Mouse (Mus musculus) left cerebral cortex, adult 9 months (tissue): Measurements from ENCODE around the gene 9530053A07Rik.

Experiments used
- DNase-seq, 2 experiments: peaks; one replicate each; pipeline ENCODE4 v3.0.0; 2022; ENCODE audit warnings: low spot score in 2 of 2

9530053A07Rik gene

DNA sequence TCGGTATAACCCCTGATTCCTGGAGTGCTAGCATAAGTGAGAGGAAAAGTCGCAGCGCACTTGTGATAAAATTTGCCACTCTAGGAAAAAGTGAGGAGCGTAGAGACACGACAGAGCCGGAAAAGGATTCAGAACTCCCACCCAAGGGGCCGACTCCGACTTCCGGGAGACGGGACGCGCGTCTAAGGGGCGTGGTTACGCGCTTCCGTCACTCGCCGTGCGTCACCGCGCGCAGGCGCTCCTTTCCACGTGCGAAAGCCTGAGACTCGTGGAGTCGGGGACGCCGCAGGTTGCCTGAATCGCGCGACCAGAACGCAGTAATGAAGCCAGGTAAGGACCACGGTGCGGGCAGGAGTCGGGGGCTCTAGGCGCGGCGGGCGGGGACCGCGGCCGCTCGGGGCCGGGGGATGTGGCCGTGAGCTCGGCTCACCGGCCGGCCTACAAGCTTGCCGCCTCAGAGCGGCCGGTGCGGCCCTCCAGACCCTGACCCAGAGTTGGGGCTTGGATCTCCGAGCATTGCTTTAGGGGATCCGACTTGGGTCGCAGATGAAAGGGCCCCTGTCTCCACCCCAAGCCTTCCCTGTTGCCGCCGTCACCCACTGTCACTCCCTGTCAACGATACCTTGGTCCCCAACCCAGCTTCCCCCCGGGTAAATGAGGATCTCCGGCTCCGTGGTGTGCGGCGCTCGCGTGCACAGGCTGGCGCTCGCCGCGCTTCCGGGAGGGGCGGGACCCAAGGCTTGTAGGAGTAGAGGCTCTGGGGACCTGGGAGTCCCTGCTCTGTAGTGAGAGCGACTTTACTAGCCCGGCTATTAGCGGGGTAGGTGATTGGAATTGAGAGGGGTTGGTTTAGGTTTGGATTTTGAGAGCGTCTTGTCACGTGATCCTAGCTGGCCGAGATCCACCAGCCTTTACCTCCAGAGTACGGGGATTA is 40.5 kb downstream of the 9530053A07Rik start, which contains the start of gene Fbl:
TSS of gene Fbl (plus strand) at position 222 of the 934 bp plus-strand sequence.
- peak; percentile 76 to 91 for DNase-seq

- no peak for DNase-seq
Observed at GRCm38 (mm10) chr7:28175358-28175757, 46.1 kb downstream of the 9530053A07Rik start.

- peak; percentile 94 to 99 for DNase-seq
Observed at GRCm38 (mm10) chr7:28179228-28179627, 50.0 kb downstream of the 9530053A07Rik start, which contains the start of gene Dyrk1b. Gene Dyrk1b, plus strand, starts transcription at chr7:28179469.

DNA sequence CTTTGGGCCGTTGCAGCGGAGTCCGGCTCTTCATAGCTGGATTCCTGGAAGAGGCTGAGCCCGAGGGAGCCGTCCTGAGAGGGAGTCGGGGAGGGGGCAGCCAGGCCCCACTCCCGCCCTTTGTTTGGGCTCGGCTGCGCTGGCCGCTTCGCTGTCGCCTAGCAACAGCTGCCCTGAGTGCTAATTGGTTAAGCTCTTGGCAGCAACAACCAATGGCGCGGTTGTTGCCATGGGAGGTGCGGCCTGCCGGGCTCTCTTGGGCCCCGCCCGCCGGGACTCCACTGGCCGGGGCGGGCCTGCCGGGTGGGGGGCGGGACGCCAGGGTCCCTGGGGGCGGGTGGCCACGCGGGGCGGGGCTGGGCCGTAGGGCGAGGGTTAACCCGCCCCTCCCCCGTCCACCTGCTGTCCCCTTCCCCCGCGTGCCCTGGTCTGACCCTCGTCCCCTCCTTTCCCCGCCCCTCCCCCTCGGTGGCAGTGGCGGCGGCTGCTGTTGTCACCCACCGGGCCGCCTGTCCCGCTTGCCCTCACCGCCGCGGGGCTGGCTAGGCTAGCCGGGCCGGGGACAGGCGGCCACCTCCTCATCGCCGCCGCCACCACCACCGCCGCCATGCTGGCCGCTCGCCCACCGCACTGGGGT is 50.6 kb downstream of the 9530053A07Rik start:
- DNase-seq = peak; percentile 89 to 95

GRCm38 (mm10) chr7:28180890-28181289 is 51.6 kb downstream of the 9530053A07Rik start:
- DNase-seq = no peak

DNA sequence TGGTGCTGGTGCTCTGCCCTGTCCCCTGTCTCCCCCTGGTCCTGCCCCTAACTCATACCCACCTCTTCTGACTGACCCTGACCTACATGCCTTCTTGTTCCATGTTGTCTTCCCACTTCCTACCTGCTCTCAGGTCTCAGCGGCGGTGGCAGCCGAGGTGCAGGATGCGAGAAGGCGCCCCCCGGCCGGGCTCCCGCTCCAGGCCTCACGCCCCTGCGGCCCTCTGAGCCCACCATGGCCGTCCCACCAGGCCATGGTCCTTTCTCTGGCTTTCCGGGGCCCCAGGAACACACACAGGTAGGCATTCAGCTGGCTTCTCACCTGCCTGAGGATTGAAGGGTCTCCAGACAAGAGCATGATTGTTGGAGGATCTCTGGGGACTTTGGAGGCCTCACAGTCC is 52.1 kb downstream of the 9530053A07Rik start:
- DNase-seq = no peak

DNA sequence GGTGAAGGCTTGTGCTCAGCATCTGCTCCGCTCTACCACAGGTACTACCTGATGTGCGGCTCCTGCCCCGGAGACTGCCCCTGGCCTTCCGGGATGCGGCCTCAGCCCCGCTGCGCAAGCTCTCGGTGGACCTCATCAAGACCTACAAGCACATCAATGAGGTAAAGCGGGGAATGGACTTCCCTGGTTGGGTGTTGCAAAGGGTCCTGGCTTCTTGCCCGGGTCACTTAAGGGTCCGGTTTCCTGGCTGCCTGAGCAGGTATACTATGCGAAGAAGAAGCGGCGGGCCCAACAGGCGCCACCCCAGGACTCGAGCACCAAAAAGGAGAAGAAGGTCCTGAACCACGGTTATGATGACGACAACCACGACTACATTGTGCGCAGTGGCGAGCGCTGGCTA is 53.1 kb downstream of the 9530053A07Rik start:
- no peak for DNase-seq

DNA sequence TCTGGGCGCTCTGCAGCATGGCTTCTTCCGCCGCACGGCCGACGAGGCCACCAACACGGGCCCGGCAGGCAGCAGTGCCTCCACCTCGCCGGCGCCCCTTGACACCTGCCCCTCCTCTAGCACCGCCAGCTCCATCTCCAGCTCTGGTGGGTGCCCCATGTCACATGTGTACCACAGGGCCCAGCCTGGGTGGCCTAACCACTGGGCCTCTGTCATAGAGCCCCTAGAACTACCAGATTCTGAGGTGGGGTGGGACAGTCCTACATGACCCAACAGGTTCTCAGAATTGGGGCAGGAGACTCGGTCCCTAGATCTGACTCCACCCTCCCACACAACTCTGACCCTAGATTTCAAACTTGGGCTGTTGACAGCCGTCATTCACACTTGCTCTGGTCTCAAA is 56.6 kb downstream of the 9530053A07Rik start:
- DNase-seq = no peak

DNA sequence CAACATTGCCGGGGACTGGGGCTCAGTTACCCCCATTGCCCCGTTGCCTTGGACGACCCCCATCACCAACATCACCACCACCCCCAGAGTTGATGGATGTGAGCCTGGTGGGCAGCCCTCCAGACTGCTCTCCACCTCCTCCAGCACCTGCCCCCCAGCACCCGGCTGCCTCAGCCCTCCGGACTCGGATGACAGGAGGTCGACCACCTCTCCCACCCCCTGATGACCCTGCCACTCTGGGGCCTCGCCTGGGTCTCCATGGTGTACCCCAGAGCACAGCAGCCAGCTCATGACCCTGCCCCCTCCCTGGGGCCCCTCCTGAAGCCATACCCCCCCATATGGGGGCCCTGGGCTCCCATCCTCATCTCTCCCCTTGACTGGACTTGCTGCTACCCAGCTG is 57.4 kb downstream of the 9530053A07Rik start:
- DNase-seq = no peak

- no peak for DNase-seq
Observed at GRCm38 (mm10) chr7:28191489-28191888, 62.2 kb downstream of the 9530053A07Rik start.

DNA sequence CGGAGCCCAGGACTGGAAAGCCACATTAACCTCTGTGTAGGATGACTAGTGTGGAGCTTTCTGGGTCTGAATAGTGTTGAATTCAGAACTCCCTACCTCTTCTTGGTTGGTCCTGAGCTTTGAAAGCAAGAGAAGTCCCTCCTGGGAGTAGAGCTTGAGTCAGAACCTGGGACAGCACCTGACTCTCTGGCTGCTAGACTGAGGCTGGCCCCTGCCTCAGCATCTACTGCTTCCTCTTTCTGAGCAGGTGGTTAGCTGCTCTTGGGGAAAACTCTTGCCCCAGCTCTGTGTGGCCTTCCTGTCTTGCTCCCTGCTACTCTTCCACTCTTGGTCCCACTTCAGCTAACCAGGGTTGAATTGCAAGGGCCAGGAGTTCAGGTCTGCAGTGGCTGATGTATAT is 62.6 kb downstream of the 9530053A07Rik start:
- no peak for DNase-seq

GRCm38 (mm10) chr7:28195414-28196098 is 66.3 kb downstream of the 9530053A07Rik start:
- no peak for DNase-seq

DNA sequence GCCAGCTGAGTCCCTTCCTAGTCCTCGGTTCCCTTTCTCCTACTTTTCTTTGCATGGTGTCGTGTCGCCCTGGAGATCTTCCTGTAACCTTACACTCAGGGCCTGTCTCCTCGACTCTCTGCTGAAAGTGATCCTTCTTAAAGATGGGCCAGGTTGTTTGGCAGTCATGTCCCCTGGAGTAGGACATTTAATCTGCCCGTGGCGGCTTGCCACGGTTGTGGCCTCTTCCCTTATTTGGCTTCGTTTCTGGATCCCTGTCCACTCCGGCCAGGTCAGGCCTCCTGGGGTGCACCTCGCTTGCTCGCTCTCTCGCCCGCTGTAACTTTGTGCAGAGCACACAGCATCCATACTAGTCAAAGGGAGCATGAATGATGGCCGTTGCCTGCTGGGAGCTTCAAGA is 67.3 kb downstream of the 9530053A07Rik start:
- no peak for DNase-seq

DNA sequence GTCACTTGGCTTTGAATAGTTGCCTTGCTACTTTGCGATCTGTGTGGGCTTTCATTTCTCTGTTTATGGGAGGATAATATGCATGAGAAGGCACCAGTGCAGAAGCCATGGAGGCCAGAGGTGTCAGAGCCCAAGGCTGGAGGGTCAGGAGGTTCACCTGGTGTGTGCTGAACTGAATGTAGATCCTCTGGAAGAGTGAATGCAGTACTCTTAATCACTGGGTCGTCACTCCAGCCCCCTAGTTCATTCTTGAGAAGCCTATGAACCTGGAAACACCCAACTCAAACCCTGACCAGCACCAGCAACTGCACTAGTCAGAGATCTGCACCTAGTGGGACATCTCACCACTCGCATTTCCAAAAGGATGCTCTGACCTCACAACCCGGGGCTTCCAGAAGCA is 69.8 kb downstream of the 9530053A07Rik start:
- DNase-seq = no peak

- DNase-seq = no peak
Observed at GRCm38 (mm10) chr7:28203207-28204108, 74.2 kb downstream of the 9530053A07Rik start.

- DNase-seq = no peak
Observed at GRCm38 (mm10) chr7:28206044-28206600, 76.9 kb downstream of the 9530053A07Rik start.

DNA sequence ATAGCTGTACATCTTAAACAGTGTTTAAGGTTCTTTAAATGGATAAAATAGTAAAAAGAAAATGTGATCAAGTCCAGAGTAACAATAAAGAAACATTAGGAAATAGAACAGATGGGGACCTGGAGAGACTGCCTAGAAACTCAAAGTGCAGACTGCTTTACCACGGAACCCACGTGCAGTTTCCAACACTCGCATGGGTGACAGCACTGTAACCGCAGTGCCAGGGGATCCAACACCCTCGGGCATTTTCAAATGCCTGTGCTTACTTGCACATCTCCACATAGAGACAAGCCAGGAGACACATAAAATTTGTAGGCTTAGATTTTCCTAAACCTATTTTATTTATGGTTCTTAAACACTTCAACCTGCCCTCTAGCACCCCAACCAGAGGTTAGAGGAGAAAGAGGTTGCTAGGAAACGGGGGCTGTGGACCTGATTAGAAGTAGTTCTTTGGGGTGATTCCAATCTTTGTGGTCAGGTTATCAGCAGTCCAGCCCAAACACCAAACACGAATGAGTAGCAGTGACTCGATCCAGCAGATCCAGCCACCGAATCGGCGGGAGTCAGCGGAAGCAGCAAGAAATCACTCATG is 79.2 kb downstream of the 9530053A07Rik start:
- DNase-seq = no peak

- peak in 1 of 2 experiments; percentile 78 for DNase-seq
Observed at GRCm38 (mm10) chr7:28208988-28209508, 79.8 kb downstream of the 9530053A07Rik start.

- no peak for DNase-seq
Observed at GRCm38 (mm10) chr7:28210731-28211130, 81.5 kb downstream of the 9530053A07Rik start.

DNA sequence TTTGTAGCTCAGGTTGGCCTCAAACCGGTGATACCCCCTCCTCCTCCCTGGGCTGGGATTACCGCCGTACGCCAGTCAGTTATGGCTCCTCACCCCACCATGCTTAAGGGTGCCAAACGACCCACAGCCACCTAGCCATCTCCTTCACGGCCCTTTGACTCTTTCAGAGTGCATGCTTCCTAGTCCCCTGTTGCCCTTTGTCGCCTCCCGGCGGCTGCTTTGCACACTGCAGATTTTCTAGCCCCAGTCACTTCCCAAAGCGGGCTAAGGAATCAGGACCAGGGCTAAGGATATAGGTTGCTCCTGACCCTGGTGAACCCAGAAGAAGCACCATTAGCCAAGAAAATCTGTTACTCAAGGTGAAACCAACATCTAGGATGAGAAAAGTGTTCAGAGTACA is 84.9 kb downstream of the 9530053A07Rik start:
- DNase-seq = peak in 1 of 2 experiments; percentile 36
